Mouse (Mus musculus) adrenal gland, postnatal 25 days (tissue): ENCODE measurements around the gene Polm. TPM values are rescaled to one million over a fixed set of nuclear protein-coding genes. Genes with fewer than 3 reads are reported as not detected.
A peak's percentile ranks its signal among the peaks of the same experiment; 100 is the strongest.
"Not testable (repeated sequence)": the region's sequence is repeated elsewhere in the genome, so short reads cannot be mapped to it uniquely, and the experiment has no call there.

Source experiments
- DNase-seq: peaks from one replicate; pipeline ENCODE4 v3.0.0; 2021; ENCODE audit warnings: mixed read lengths
- total RNA-seq: library from RNA; stranded (reverse); gene quantifications from 2 replicates; pipeline ENCODE4 v1.2.3, GENCODE M21; 2021

Polm gene
- total RNA-seq, 1 experiment from 2014 or later = 13.8 TPM

GRCm38 (mm10) chr11:5855481-5855880 is 17.7 kb upstream of the Polm start:
- no peak for DNase-seq

- DNase-seq = no peak
Observed at GRCm38 (mm10) chr11:5852314-5852713, 14.5 kb upstream of the Polm start.

GRCm38 (mm10) chr11:5851021-5851736 is 13.4 kb upstream of the Polm start:
- DNase-seq = no peak

GRCm38 (mm10) chr11:5850452-5850851 is 12.6 kb upstream of the Polm start:
- no peak for DNase-seq

GRCm38 (mm10) chr11:5849316-5849715 is 11.5 kb upstream of the Polm start:
- DNase-seq = peak; percentile 40

GRCm38 (mm10) chr11:5848741-5849140 is 10.9 kb upstream of the Polm start:
- DNase-seq = no peak

GRCm38 (mm10) chr11:5846639-5847345 is 9.0 kb upstream of the Polm start:
- DNase-seq = peak; percentile 44

GRCm38 (mm10) chr11:5843131-5843530 is 5.3 kb upstream of the Polm start:
- no peak for DNase-seq

- DNase-seq = no peak
Observed at GRCm38 (mm10) chr11:5841751-5842150, 3.9 kb upstream of the Polm start.

- no peak for DNase-seq
Observed at GRCm38 (mm10) chr11:5840346-5840745, 2.5 kb upstream of the Polm start.

GRCm38 (mm10) chr11:5836126-5836525 is 1.7 kb downstream of the Polm start:
- no peak for DNase-seq

- no peak for DNase-seq
Observed at GRCm38 (mm10) chr11:5835057-5835456, 2.8 kb downstream of the Polm start.

- DNase-seq = no peak
Observed at GRCm38 (mm10) chr11:5834506-5834905, 3.3 kb downstream of the Polm start.

GRCm38 (mm10) chr11:5829327-5829726 is 8.5 kb downstream of the Polm start:
- DNase-seq = no peak

- no peak for DNase-seq
Observed at GRCm38 (mm10) chr11:5828509-5829191, 9.2 kb downstream of the Polm start.

- DNase-seq = no peak
Observed at GRCm38 (mm10) chr11:5827931-5828330, 9.9 kb downstream of the Polm start.

- DNase-seq = no peak
Observed at GRCm38 (mm10) chr11:5825432-5825831, 12.4 kb downstream of the Polm start.

GRCm38 (mm10) chr11:5819223-5819622 is 18.6 kb downstream of the Polm start:
- DNase-seq = no peak

- DNase-seq = no peak
Observed at GRCm38 (mm10) chr11:5813381-5813780, 24.4 kb downstream of the Polm start.

- DNase-seq = not testable (repeated sequence)
Observed at GRCm38 (mm10) chr11:5809487-5809886, 28.3 kb downstream of the Polm start.

GRCm38 (mm10) chr11:5807956-5808355 is 29.9 kb downstream of the Polm start:
- DNase-seq = no peak

- DNase-seq = no peak
Observed at GRCm38 (mm10) chr11:5805711-5806110, 32.1 kb downstream of the Polm start.

GRCm38 (mm10) chr11:5804174-5804573 is 33.6 kb downstream of the Polm start:
- DNase-seq = no peak
